ENCODE assay signal across 18 mouse cellular contexts in the genomic region with DNA sequence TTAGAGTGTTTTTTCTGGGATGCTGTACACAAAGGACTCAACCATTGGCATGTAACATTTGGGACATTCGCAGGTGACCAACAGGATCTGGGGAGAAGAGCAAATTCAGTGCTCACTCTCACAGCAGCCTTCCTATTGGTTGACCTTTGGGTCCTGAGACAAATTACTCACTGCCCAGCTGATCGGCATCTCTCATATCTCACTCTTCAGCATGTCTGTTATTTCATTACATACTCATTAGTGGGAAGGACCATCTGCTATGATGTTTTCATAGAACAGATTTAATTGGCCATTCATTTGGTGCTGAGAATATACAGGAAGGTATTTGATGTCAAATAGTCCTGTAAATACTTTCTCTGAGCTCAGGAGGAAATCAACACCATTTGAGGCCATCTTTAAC.
"Had no signal": no experiment of that assay in that cellular context is flagged by ENCODE, and none has a peak within 500 bp of the region (broad histone marks: within the 10 kb centered on the region; RNA-seq: fewer than 3 reads in every experiment).

No protein-coding gene starts in this region.

- H3K4me2 ChIP-seq: lung, embryonic 15.5 days; midbrain, embryonic 11.5 days; midbrain, embryonic 13.5 days; midbrain, embryonic 15.5 days; neural tube, embryonic 12.5 days; stomach, embryonic 15.5 days had no signal

- H3K27ac ChIP-seq: liver, embryonic 14.5 days; lung, embryonic 15.5 days; macrophage; midbrain, embryonic 15.5 days; neural tube, embryonic 12.5 days; stomach, embryonic 15.5 days; stomach, postnatal 0 days had no signal

- H3K4me3 ChIP-seq: lung, embryonic 15.5 days; megakaryocyte, embryonic 14.5 days; midbrain, embryonic 13.5 days; midbrain, embryonic 15.5 days; neural tube, embryonic 12.5 days; stomach, embryonic 15.5 days had no signal

- H3K4me1 ChIP-seq: lung, embryonic 15.5 days; megakaryocyte, embryonic 14.5 days; stomach, embryonic 15.5 days had no signal

- H3K9ac ChIP-seq: liver, embryonic 14.5 days; lung, embryonic 15.5 days; midbrain, embryonic 13.5 days; midbrain, embryonic 15.5 days; neural tube, embryonic 12.5 days; stomach, embryonic 15.5 days had no signal

- DNase-seq: lung, adult 18-20 months; lung, postnatal 14 days; lung, postnatal 36 days; right cerebral cortex, postnatal 14 days; thymus, adult 2 months; thymus, postnatal 25 days; thymus, postnatal 4 days had no signal

- H3K27me3 ChIP-seq: lung, embryonic 15.5 days; megakaryocyte, embryonic 14.5 days; midbrain, embryonic 13.5 days; midbrain, embryonic 15.5 days; neural tube, embryonic 12.5 days; stomach, embryonic 15.5 days had no signal

- H3K36me3 ChIP-seq: lung, embryonic 15.5 days; midbrain, embryonic 13.5 days; midbrain, embryonic 15.5 days; neural tube, embryonic 12.5 days; stomach, embryonic 15.5 days had no signal

- H3K9me3 ChIP-seq: lung, embryonic 15.5 days; midbrain, embryonic 13.5 days; midbrain, embryonic 15.5 days; neural tube, embryonic 12.5 days; stomach, embryonic 15.5 days had no signal

- ATAC-seq: lung, postnatal 0 days; midbrain, embryonic 13.5 days; midbrain, embryonic 15.5 days had no signal
